Mouse (Mus musculus) testis, adult 2 months (tissue): Measurements from ENCODE around the gene Fndc10. TPM values are rescaled to one million over a fixed set of nuclear protein-coding genes. Genes with fewer than 3 reads are reported as not detected.
A peak's percentile ranks its signal among the peaks of the same experiment; 100 is the strongest.

Source experiments
- H3K27ac ChIP-seq: fragments of 200-500 bp; 2 replicates; pipeline ENCODE4 v1.5.1; 2012; ENCODE audit warnings: low read depth, low read length; ENCODE audit not compliant: control insufficient read depth, insufficient read depth
- H3K27me3 ChIP-seq: fragments of 200-500 bp; 2 replicates; pipeline ENCODE4 v1.6.1; 2012; ENCODE audit warnings: mild to moderate bottlenecking, low read length, moderate library complexity; ENCODE audit not compliant: control insufficient read depth, insufficient read depth
- H3K36me3 ChIP-seq: fragments of 200-500 bp; 2 replicates; pipeline ENCODE4 v1.6.1; 2012; ENCODE audit warnings: mild to moderate bottlenecking, low read length; ENCODE audit not compliant: control insufficient read depth, insufficient read depth
- H3K4me1 ChIP-seq: fragments of 200-500 bp; 2 replicates; pipeline ENCODE4 v1.6.1; 2012; ENCODE audit warnings: low read length; ENCODE audit not compliant: control insufficient read depth, insufficient read depth
- H3K4me3 ChIP-seq: fragments of 200-500 bp; 2 replicates; pipeline ENCODE4 v1.5.1; 2012; ENCODE audit warnings: low read depth, mild to moderate bottlenecking, low read length, moderate library complexity, mixed read lengths; ENCODE audit not compliant: control insufficient read depth
- CTCF ChIP-seq: fragments of 200-500 bp; IDR thresholded peaks from 2 replicates; pipeline ENCODE4 v1.5.1; 2012; ENCODE audit warnings: low read depth, mild to moderate bottlenecking, inconsistent platforms, low read length, moderate library complexity; ENCODE audit not compliant: control insufficient read depth, insufficient read depth, insufficient replicate concordance
- POLR2A ChIP-seq: fragments of 200-500 bp; IDR thresholded peaks from 2 replicates; pipeline ENCODE4 v1.6.1; 2012; ENCODE audit warnings: low read depth, mild to moderate bottlenecking, inconsistent platforms, low read length, moderate library complexity; ENCODE audit not compliant: control insufficient read depth
- polyA plus RNA-seq: library from polyadenylated mRNA; depleted of rRNA; stranded (reverse); fragments of >200 nt; gene quantifications from 2 replicates; pipeline ENCODE4 v1.2.3, GENCODE M21; 2012

Gene Fndc10
- polyA plus RNA-seq, 1 experiment = 2.7 TPM

DNA sequence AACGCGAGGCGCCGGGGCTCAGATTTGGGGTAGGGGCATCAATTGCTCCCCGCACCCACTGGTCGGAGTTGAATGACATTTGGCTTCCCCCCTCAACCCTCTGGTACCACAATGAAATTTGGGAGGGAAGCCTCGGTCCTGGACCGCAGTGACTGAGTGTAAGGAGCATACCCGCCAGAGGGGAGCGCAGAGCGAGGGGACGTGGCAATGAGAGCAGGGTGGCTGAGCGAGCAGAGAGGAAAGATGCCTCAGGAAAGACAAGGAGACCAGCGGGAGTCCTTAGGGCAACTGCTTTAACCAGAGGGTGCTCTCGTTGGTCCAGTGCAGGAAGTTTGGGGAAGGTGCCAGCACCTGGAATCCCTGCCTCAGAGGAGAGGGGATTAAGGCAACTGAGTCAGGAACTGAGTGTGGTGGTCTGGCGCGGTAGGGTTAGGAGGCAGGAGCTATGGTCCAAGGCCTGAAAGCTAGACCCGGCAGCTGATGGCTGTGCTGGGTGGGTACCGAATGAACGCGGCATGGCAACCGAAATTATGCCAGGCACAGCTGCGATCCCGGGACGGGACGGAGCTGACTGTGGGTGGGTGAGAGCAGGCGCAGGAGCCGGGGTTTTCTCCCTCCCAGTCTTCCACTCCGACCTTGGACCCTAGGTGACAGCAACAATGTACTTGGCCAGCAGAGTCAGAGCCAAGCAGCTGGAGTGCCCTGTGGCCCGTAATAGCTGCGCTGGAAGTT lies 40.5 kb upstream of the Fndc10 start:
- H3K4me1 ChIP-seq = peaks cover 37% of the 10 kb centered on the region
- TF ChIP-seq POLR2A = no peak
- TF ChIP-seq CTCF = no peak
- no peaks in the 10 kb centered on the region for H3K27me3 ChIP-seq
- H3K36me3 ChIP-seq = no peaks in the 10 kb centered on the region
- no peak overlapping the region for H3K27ac ChIP-seq
- H3K4me3 ChIP-seq = peak overlapping the region; percentile 35

DNA sequence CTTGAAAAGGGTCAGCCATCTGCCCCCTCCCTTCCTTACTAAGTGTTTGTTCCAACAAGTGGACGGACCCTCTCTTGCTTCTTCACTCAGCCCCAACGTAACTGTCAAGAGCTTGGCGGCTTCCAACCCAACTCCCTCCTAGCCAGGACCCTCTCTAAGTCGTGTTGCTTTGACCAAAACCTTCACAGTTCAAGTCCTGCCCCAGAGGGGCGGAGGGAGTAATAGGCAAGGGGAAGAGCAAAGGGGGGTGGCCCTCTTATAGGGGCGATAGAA lies 40.0 kb upstream of the Fndc10 start:
- peaks cover 37% of the 10 kb centered on the region for H3K4me1 ChIP-seq
- no peaks in the 10 kb centered on the region for H3K27me3 ChIP-seq
- no peak overlapping the region for H3K27ac ChIP-seq
- TF ChIP-seq POLR2A = no peak
- no peak for TF ChIP-seq CTCF
- no peaks in the 10 kb centered on the region for H3K36me3 ChIP-seq
- no peak overlapping the region for H3K4me3 ChIP-seq

DNA sequence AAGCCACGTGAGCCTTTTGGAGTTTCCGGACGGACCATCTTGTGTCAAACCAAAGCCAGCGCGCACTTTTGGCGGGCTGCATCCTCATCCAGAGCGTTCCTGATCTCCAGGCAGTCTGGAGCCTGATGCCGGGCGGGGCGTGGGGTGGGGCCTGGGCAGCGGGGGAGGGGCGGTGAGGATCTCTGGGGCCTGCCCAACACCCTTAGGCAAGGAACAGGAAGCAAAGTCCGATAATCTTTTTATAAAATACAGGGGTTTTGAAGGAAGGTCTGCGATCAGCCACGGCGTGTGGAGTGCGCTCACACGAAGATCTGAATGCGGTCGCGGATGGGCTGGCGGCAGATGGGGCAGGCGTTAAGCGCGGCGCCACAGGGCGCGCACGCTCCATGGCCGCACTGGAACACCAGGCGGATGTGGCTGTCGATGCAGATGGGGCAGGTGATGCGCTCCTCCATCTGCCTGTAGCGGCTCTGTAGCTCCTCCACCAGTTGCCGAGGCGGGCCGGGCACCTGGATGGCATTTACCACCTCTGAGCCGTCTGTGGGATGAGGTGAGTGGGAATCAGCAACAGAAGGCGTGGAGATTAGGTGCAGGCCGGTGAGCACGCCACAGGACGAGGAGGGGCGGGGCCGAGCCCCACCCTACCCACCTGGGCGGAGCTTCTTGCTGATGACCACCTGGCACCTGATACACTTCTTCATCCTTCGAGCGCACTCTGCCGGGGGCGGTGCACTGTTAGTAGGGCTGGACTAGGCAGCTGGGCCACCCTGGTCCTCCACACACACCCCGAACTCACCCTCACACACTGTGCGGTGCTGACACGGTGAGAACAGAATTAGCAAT lies 39.5 kb upstream of the Fndc10 start:
- Histone ChIP-seq H3K36me3 (no peaks in the 10 kb centered on the region), H3K27me3 (no peaks in the 10 kb centered on the region), H3K4me1 (peaks cover 37% of the 10 kb centered on the region), H3K27ac (no peak overlapping the region), H3K4me3 (peak overlapping the region; percentile 41)
- no peak for TF ChIP-seq POLR2A
- no peak for TF ChIP-seq CTCF

DNA sequence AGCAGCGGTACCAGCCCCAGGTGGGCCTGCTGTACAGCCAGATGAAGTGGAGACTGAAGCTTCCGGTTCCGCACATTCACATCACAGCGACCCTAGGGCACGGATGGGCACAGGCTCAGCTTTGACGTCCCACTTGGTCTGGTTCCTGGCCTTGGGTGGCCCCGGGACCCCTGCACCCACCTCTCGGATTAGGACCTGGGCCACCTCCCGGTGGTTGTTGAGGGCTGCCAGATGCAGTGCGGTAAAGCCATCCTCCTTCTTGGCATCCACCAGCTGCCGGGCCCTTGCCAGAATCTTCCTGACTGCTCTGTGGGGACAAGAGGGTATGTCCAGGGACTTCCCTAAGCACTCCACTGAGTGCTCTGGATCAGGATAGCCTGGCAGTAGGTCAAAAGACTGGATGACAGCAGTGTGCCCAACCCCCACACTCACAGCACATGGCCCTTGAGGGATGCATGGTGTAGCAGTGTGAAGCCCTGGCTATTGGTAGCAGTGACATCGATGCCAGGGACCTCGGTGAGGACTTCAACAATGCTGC lies 37.9 kb upstream of the Fndc10 start:
- no peak overlapping the region for H3K4me3 ChIP-seq
- no peak overlapping the region for H3K27ac ChIP-seq
- H3K4me1 ChIP-seq = peaks cover 36% of the 10 kb centered on the region
- no peaks in the 10 kb centered on the region for H3K27me3 ChIP-seq
- H3K36me3 ChIP-seq = no peaks in the 10 kb centered on the region
- TF ChIP-seq POLR2A = no peak
- no peak for TF ChIP-seq CTCF

DNA sequence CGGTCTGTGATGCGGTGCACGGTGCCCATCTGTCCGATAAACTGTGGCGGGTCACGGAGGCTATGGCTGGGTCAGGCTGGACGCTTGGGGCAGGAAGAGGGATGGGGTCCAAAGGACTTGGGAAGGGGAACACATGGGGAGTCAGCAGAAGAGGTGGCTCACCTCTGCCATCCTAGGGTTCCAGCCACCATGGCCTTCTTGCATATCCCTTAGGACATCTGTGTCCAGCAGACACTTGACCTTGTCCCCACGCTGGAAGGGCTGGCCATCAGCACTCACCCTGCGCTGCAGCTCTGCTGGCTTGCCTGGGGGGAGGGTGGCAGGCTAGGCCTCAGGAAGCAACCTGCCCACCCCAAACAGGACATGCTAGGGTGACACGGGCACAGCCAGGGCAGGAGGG lies 35.2 kb upstream of the Fndc10 start:
- Histone ChIP-seq H3K4me3 (no peak overlapping the region), H3K4me1 (peaks cover 13% of the 10 kb centered on the region), H3K27ac (no peak overlapping the region), H3K27me3 (no peaks in the 10 kb centered on the region), H3K36me3 (no peaks in the 10 kb centered on the region)
- TF ChIP-seq CTCF (no peak), POLR2A (no peak)

DNA sequence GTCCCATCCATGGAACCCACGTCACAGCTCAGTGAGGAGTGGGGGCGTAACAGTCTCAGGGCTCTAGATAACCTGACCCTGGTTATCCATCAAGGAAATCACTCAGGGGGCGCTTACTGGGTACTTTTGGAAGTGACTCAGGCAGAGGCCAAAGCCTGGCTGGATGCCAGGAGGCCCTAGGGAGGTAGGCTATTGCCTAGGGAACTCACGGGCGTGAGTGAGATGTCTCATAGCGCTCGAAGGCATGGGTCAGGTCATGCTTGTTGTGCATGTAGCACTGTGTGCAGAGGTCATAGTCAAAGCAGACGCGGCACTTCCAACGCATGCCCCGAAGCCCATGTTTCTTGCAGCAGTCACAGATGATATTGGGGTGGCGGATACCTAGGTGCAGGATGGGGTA lies 33.5 kb upstream of the Fndc10 start:
- H3K27me3 ChIP-seq = no peaks in the 10 kb centered on the region
- no peak overlapping the region for H3K4me3 ChIP-seq
- H3K27ac ChIP-seq = no peak overlapping the region
- no peaks in the 10 kb centered on the region for H3K4me1 ChIP-seq
- TF ChIP-seq POLR2A (no peak), CTCF (no peak)
- H3K36me3 ChIP-seq = no peaks in the 10 kb centered on the region

DNA sequence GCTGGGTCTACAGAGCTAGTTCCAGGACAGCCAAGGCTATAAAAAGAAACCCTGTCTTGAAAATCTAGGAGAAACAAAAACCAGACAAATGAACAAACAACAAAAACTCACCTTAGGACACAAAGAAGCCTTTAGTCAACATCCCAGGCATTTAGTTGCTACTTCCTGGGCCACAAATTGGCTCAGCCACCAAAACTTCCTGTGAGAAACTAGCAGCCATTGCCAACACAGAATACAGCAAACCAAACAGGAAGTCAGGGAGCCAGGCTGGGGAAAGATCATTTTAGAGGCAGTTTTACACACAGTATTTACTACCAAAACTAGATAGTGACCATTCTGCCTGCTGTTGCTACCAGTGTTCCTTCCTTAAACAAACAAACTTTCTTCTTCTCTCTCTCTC lies 27.2 kb upstream of the Fndc10 start:
- no peaks in the 10 kb centered on the region for H3K27me3 ChIP-seq
- TF ChIP-seq POLR2A (no peak), CTCF (no peak)
- H3K36me3 ChIP-seq = no peaks in the 10 kb centered on the region
- no peak overlapping the region for H3K27ac ChIP-seq
- peaks cover 6% of the 10 kb centered on the region for H3K4me1 ChIP-seq
- H3K4me3 ChIP-seq = no peak overlapping the region
